Mouse (Mus musculus) embryo, embryonic 9.5 days (tissue): Measurements from ENCODE around the gene AI597479.
A peak's percentile ranks its signal among the peaks of the same experiment; 100 is the strongest.

Experiments used
- DNase-seq: peaks from one replicate; pipeline ENCODE4 v3.0.0-alpha.2; 2017; ENCODE audit errors: extremely low spot score

The AI597479 gene

GRCm38 (mm10) chr1:43098031-43098984 lies at the start of gene AI597479, which contains the start of gene Tgfbrap1:
Gene AI597479, plus strand, starts transcription at chr1:43098710.
Gene Tgfbrap1, minus strand, starts transcription at chr1:43098637.
- DNase-seq: peak; percentile 96

- DNase-seq: no peak
Observed at GRCm38 (mm10) chr1:43051903-43052302, 46.6 kb upstream of the AI597479 start.

GRCm38 (mm10) chr1:43065615-43066310 lies 32.7 kb upstream of the AI597479 start:
- peak; percentile 76 for DNase-seq

GRCm38 (mm10) chr1:43066573-43066972 lies 31.9 kb upstream of the AI597479 start:
- no peak for DNase-seq

- no peak for DNase-seq
Observed at GRCm38 (mm10) chr1:43067551-43067950, 31.0 kb upstream of the AI597479 start.

- DNase-seq: no peak
Observed at GRCm38 (mm10) chr1:43070726-43071125, 27.8 kb upstream of the AI597479 start.

- no peak for DNase-seq
Observed at GRCm38 (mm10) chr1:43072028-43072427, 26.5 kb upstream of the AI597479 start.

- DNase-seq: no peak
Observed at GRCm38 (mm10) chr1:43072561-43072960, 25.9 kb upstream of the AI597479 start.

- DNase-seq: no peak
Observed at GRCm38 (mm10) chr1:43074791-43075190, 23.7 kb upstream of the AI597479 start.

GRCm38 (mm10) chr1:43078124-43078523 lies 20.4 kb upstream of the AI597479 start:
- no peak for DNase-seq

- DNase-seq: no peak
Observed at GRCm38 (mm10) chr1:43082946-43083345, 15.6 kb upstream of the AI597479 start.

- DNase-seq: no peak
Observed at GRCm38 (mm10) chr1:43090418-43090817, 8.1 kb upstream of the AI597479 start.

- no peak for DNase-seq
Observed at GRCm38 (mm10) chr1:43091306-43092055, 7.0 kb upstream of the AI597479 start.

- DNase-seq: peak; percentile 77
Observed at GRCm38 (mm10) chr1:43092056-43093015, 6.2 kb upstream of the AI597479 start.

GRCm38 (mm10) chr1:43094206-43094605 lies 4.3 kb upstream of the AI597479 start:
- DNase-seq: no peak

GRCm38 (mm10) chr1:43108729-43109128 lies 10.2 kb downstream of the AI597479 start:
- no peak for DNase-seq

- peak; percentile 32 for DNase-seq
Observed at GRCm38 (mm10) chr1:43110556-43110955, 12.0 kb downstream of the AI597479 start.

- peak; percentile 26 for DNase-seq
Observed at GRCm38 (mm10) chr1:43112882-43113281, 14.4 kb downstream of the AI597479 start.

- no peak for DNase-seq
Observed at GRCm38 (mm10) chr1:43117435-43117834, 18.9 kb downstream of the AI597479 start.

- DNase-seq: no peak
Observed at GRCm38 (mm10) chr1:43120950-43121349, 22.4 kb downstream of the AI597479 start.

- DNase-seq: no peak
Observed at GRCm38 (mm10) chr1:43122616-43123015, 24.1 kb downstream of the AI597479 start.
